Mouse (Mus musculus) E14TG2a.4 (cell line): ENCODE measurements around the gene Fntb.

Source experiments
- CTCF ChIP-seq: conservative IDR thresholded peaks from 2 replicates; pipeline ENCODE4 v1.5.1; 2014; ENCODE audit warnings: low read length
- NANOG ChIP-seq: IDR thresholded peaks from 2 replicates; pipeline ENCODE4 v1.6.1; 2014; ENCODE audit warnings: borderline replicate concordance, low read length, mixed read lengths
- POU5F1 ChIP-seq: IDR thresholded peaks from 2 replicates; pipeline ENCODE4 v1.6.1; 2014; ENCODE audit warnings: low read length, borderline replicate concordance

DNA sequence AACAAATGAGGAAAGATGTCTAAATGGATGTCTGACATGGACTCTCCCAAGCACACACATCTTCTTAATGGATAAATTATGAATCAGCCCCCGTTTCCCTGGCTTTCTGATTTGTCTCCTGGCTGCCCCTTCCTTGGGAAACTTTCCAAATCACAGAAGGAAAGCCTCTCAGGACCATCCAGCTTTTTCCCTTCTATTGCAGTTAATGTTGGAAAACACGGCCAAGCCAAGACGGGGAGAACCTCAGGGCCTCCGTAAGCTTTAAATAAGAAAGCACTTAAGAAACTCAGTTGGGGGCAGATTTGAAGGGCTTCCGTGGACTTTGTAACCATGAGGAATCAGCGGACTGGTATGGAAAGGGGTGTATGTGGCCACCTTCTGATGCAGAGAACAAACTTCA lies 54.4 kb downstream of the Fntb start:
- no peak for TF ChIP-seq CTCF
- no peak for TF ChIP-seq NANOG
- no peak for TF ChIP-seq POU5F1
